29 mouse cellular contexts compared by ENCODE assay signal in the genomic region with DNA sequence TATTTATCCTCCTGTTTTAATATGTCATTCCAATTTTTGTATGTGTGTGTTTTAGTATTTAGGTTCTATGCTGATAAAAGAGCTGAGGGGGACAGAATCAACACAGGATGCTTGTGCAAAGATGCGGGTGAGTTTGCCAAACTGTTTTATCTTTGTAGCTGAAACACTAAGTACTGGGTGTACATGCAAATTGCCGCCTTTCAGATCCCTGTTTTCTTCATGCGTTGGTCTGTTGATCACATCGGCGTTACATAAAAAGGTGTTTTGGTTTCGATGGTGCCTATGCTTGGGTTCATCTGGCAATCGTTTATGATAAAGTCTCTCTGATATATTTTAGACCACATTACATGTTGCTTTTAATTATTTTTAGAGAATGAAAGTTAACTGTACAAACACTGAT.
"Had no signal": no experiment of that assay in that cellular context is flagged by ENCODE, and none has a peak within 500 bp of the region (broad histone marks: within the 10 kb centered on the region; RNA-seq: fewer than 3 reads in every experiment).

No protein-coding gene starts in this region.

- H3K9ac ChIP-seq: limb, embryonic 13.5 days; liver, embryonic 12.5 days; liver, embryonic 15.5 days; lung, embryonic 15.5 days; midbrain, embryonic 13.5 days; neural tube, embryonic 13.5 days; stomach, embryonic 15.5 days had no signal

- H3K4me3 ChIP-seq: limb, embryonic 10.5 days; limb, embryonic 13.5 days; liver, embryonic 12.5 days; liver, embryonic 15.5 days; lung, embryonic 15.5 days; megakaryocyte, embryonic 14.5 days; midbrain, embryonic 10.5 days; midbrain, embryonic 13.5 days; myocyte; neural tube, embryonic 13.5 days; stomach, embryonic 15.5 days had no signal

- ATAC-seq: intestine, embryonic 16.5 days; liver, embryonic 12.5 days; midbrain, embryonic 13.5 days; midbrain, embryonic 16.5 days had no signal

- H3K36me3 ChIP-seq: limb, embryonic 10.5 days; limb, embryonic 13.5 days; liver, embryonic 12.5 days; liver, embryonic 15.5 days; lung, embryonic 15.5 days; midbrain, embryonic 10.5 days; stomach, embryonic 15.5 days had no signal

- DNase-seq: kidney, adult 18-20 months; kidney, adult 9 months; kidney, postnatal 14 days; kidney, postnatal 4 days; layer of hippocampus, adult 9-11 months; layer of hippocampus, postnatal 36 days; liver; lung, adult 18-20 months; lung, postnatal 10 days; lung, postnatal 36 days; retina, postnatal 1 day; right cerebral cortex, postnatal 25 days; spleen, adult 18-20 months; thymus, adult 18-20 months; thymus, postnatal 14 days; thymus, postnatal 4 days had no signal

- H3K4me1 ChIP-seq: limb, embryonic 10.5 days; limb, embryonic 13.5 days; liver, embryonic 12.5 days; liver, embryonic 15.5 days; lung, embryonic 15.5 days; megakaryocyte, embryonic 14.5 days; midbrain, embryonic 10.5 days; midbrain, embryonic 13.5 days; neural tube, embryonic 13.5 days; stomach, embryonic 15.5 days had no signal

- H3K27ac ChIP-seq: limb, embryonic 10.5 days; limb, embryonic 13.5 days; liver, embryonic 12.5 days; liver, embryonic 15.5 days; lung, embryonic 15.5 days; midbrain, embryonic 10.5 days; midbrain, embryonic 13.5 days; neural tube, embryonic 13.5 days; stomach, embryonic 15.5 days had no signal

- H3K9me3 ChIP-seq: limb, embryonic 10.5 days; liver, embryonic 12.5 days; liver, embryonic 15.5 days; lung, embryonic 15.5 days; megakaryocyte, embryonic 14.5 days; midbrain, embryonic 10.5 days; neural tube, embryonic 13.5 days; stomach, embryonic 15.5 days had no signal

- H3K4me2 ChIP-seq: limb, embryonic 13.5 days; liver, embryonic 12.5 days; liver, embryonic 15.5 days; lung, embryonic 15.5 days; midbrain, embryonic 13.5 days; neural tube, embryonic 13.5 days; stomach, embryonic 15.5 days had no signal

- H3K27me3 ChIP-seq: limb, embryonic 13.5 days; liver, embryonic 12.5 days; liver, embryonic 15.5 days; lung, embryonic 15.5 days; megakaryocyte, embryonic 14.5 days; midbrain, embryonic 13.5 days; neural tube, embryonic 13.5 days; stomach, embryonic 15.5 days had no signal
